Mouse (Mus musculus) embryonic fibroblast, embryonic 13.5 days (primary cell): ENCODE measurements around the gene Rrp8. TPM values are rescaled to one million over a fixed set of nuclear protein-coding genes. Genes with fewer than 3 reads are reported as not detected.
"Not testable (repeated sequence)": the region's sequence is repeated elsewhere in the genome, so short reads cannot be mapped to it uniquely, and the experiment has no call there.

Source experiments
- H3K27ac ChIP-seq: 2 replicates; pipeline ENCODE4 v1.5.1; 2012; ENCODE audit warnings: low read length, control low read depth, inconsistent platforms; ENCODE audit not compliant: insufficient read depth
- H3K4me1 ChIP-seq: 2 replicates; pipeline ENCODE4 v1.6.1; 2011; ENCODE audit warnings: low read length; ENCODE audit not compliant: control insufficient read depth, insufficient read depth
- H3K4me3 ChIP-seq: 2 replicates; pipeline ENCODE4 v1.5.1; 2011; ENCODE audit warnings: mild to moderate bottlenecking, control low read depth, low read length; ENCODE audit not compliant: insufficient read depth
- CTCF ChIP-seq: IDR thresholded peaks from 2 replicates; pipeline ENCODE4 v1.5.1; 2011; ENCODE audit warnings: mild to moderate bottlenecking, control low read depth, low read length, moderate library complexity, borderline replicate concordance; ENCODE audit not compliant: insufficient read depth
- POLR2A ChIP-seq: IDR thresholded peaks from 2 replicates; pipeline ENCODE4 v1.6.1; 2011; ENCODE audit warnings: low read depth, mild to moderate bottlenecking, control low read depth, low read length, moderate library complexity
- polyA plus RNA-seq: library from polyadenylated mRNA; stranded (reverse); fragments of >200 nt; gene quantifications from 2 replicates; pipeline ENCODE4 v1.2.4, GENCODE M21; 2011; ENCODE audit warnings: low read depth; ENCODE audit not compliant: missing spikeins, insufficient read length

Rrp8 gene
- polyA plus RNA-seq, 1 experiment, result 46.0 TPM

GRCm38 (mm10) chr7:105751491-105752433 is 14.6 kb upstream of the Rrp8 start, which contains the start of gene Tpp1:
Tpp1 (minus strand) TSS chr7:105752235.
- H3K27ac ChIP-seq, result peak within 1 kb of the TSS; percentile 21; the same call in 1 of the 2 replicates
- H3K4me1 ChIP-seq, result peaks cover 3% of the 10 kb centered on the region; the same call in 1 of the 2 replicates
- TF ChIP-seq POLR2A (peak; percentile 84), CTCF (no peak)
- H3K4me3 ChIP-seq, result peak within 1 kb of the TSS; percentile 89

GRCm38 (mm10) chr7:105747776-105748175 is 10.6 kb upstream of the Rrp8 start:
- TF ChIP-seq CTCF (no peak), POLR2A (no peak)
- Histone ChIP-seq H3K4me3 (no peak overlapping the region), H3K4me1 (peaks cover 3% of the 10 kb centered on the region; the same call in 1 of the 2 replicates), H3K27ac (no peak overlapping the region)

- H3K4me3 ChIP-seq, result peak within 1 kb of the TSS; percentile 55
- TF ChIP-seq CTCF (no peak), POLR2A (peak; percentile 72)
- H3K27ac ChIP-seq, result peak within 1 kb of the TSS; percentile 81
- H3K4me1 ChIP-seq, result peaks cover 9% of the 10 kb centered on the region
Measured at GRCm38 (mm10) chr7:105743926-105744590, 6.9 kb upstream of the Rrp8 start, which contains the start of gene Taf10. Taf10 (minus strand) TSS chr7:105744361.

- TF ChIP-seq POLR2A, result peak; percentile 43
- Histone ChIP-seq H3K27ac (peak overlapping the region; percentile 53; the same call in 1 of the 2 replicates), H3K4me3 (peak overlapping the region; percentile 55)
- not testable (repeated sequence) for H3K4me1 ChIP-seq
Measured at GRCm38 (mm10) chr7:105743246-105743925, 6.2 kb upstream of the Rrp8 start.

DNA sequence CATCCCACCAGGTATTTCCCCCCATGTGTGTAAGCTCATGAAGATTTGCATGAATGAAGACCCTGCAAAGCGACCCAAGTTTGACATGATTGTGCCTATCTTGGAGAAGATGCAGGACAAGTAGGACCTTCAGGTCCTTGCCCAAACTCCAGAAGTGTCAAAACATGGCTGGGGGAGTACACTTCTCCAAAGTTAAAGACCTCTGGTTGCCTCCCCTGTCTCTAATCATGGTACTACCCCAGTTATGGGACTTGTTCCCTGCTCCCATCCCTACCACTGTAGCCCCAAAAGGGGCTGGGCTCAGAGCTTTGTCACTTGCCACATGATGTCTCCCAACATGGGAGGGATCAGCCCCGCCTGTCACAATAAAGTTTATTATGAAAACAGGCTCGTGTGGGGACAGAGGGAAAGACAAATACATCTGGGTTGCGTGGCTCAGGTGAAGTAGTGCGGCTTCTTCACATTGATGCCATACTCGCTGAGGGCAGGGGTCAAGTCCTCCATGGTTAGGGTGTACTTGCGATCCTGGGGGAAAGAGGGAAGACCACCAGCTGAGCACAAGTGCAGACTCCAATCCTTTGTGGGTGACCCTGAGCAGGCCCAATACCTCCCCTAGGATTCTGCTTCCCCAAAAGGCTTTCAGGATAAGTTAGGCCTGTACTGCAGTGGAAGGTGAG is 5.5 kb upstream of the Rrp8 start:
- not testable (repeated sequence) for H3K4me1 ChIP-seq, H3K27ac ChIP-seq
- H3K4me3 ChIP-seq, result peak overlapping the region; percentile 55
- 0 out of 2 replicates have a peak, but pooled peaks have one; percentile 2 for TF ChIP-seq POLR2A

DNA sequence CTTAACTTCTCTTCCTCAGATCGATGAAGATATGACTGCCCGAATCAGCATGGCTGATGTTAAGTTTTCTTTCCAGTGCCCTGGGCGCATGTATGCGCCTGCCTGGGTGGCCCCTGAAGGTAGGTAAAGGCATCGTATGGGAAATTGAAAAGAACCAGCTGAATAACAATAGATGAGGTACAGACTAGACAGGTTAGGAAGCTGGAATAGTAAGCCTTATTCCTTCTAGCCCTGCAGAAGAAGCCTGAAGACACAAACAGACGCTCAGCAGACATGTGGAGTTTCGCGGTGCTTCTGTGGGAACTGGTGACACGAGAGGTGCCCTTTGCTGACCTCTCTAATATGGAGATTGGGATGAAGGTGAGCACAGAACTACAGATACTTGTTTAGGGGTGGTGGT is 4.8 kb upstream of the Rrp8 start:
- TF ChIP-seq POLR2A (no peak; the same call in 1 of the 2 replicates), CTCF (no peak)
- Histone ChIP-seq H3K4me3 (no peak overlapping the region), H3K4me1 (peaks cover 9% of the 10 kb centered on the region), H3K27ac (no peak overlapping the region)

DNA sequence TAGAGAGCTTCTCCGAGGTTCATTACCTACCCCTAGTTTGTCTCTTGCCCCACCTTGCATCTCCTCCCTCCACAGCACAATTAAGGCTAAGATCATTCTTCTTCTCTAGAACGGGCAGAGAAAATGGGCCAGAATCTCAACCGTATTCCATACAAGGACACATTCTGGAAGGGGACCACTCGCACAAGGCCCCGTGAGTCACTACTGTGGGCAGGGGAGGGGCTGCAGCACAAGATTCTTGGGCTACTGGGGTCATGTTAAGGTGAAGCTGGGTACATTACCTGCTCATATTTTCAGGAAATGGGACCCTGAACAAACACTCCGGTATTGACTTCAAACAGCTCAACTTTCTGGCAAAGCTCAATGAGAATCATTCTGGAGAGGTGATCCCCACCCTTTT is 3.7 kb upstream of the Rrp8 start:
- peak overlapping the region; percentile 94 for H3K27ac ChIP-seq
- H3K4me3 ChIP-seq, result no peak overlapping the region
- no peak for TF ChIP-seq CTCF
- peak; percentile 31; the same call in 1 of the 2 replicates for TF ChIP-seq POLR2A
- H3K4me1 ChIP-seq, result peaks cover 9% of the 10 kb centered on the region

- TF ChIP-seq CTCF (no peak), POLR2A (no peak)
- peak overlapping the region; percentile 94 for H3K27ac ChIP-seq
- H3K4me1 ChIP-seq, result peaks cover 9% of the 10 kb centered on the region
- no peak overlapping the region for H3K4me3 ChIP-seq
Measured at GRCm38 (mm10) chr7:105740089-105740795, 3.1 kb upstream of the Rrp8 start.

GRCm38 (mm10) chr7:105738948-105739347 is 1.8 kb upstream of the Rrp8 start:
- TF ChIP-seq POLR2A (peak; percentile 67), CTCF (no peak)
- Histone ChIP-seq H3K27ac (peak overlapping the region; percentile 99), H3K4me3 (peak overlapping the region; percentile 99)

More at GRCm38 (mm10) chr7:105738948-105739347, 1.8 kb upstream of the Rrp8 start:
- peaks cover 9% of the 10 kb centered on the region for H3K4me1 ChIP-seq
